10 mouse cellular contexts compared by ENCODE assay signal in the genomic region with DNA sequence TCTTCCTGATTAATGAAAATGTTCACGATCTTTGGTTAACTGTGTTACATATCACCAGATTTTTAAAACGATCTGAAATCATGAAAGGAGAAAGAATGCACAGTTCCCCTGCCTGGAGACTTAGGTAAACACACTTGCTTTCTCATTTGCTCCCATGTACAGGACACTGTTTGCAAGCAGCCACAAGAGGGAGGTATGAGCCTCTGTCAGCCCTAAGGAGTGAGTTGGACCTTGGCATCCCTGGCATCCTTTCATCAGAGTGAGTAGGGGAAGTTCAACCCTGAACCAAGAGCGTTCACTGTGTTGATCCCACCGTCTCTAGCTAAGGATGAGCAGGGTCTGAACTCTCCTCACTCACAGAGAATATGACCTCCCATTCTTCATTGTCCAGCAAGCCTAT. TPM values are rescaled to one million over a fixed set of nuclear protein-coding genes. Genes with fewer than 3 reads are reported as not detected.
DNase-seq lines count a peak whose midpoint lies in the region; ATAC-seq and TF ChIP-seq lines count a peak whose summit lies in the region.
"Had no signal": no experiment of that assay in that cellular context is flagged by ENCODE, and none has a peak within 500 bp of the region (broad histone marks: within the 10 kb centered on the region; RNA-seq: fewer than 3 reads in every experiment).

No protein-coding gene starts in this region.

- no peaks in the 10 kb centered on the region for H3K27me3 ChIP-seq in hindbrain, embryonic 11.5 days (ENCODE audit: control insufficient read depth, insufficient read depth, low read length)
- H3K27me3 ChIP-seq in hindbrain, embryonic 16.5 days (replicated peaks; ENCODE audit: control insufficient read depth, insufficient read depth, low read length), result no peaks in the 10 kb centered on the region
- H3K27me3 ChIP-seq in CH12.LX (replicated peaks), result no peaks in the 10 kb centered on the region
- H3K27me3 ChIP-seq in midbrain, embryonic 16.5 days (ENCODE audit: control insufficient read depth, insufficient read depth, low read depth, low read length), result no peaks in the 10 kb centered on the region

- WGBS in hindbrain, embryonic 11.5 days, result 77% methylated on average over 4 of the region's 4 CpGs
- 70% methylated on average over 4 of the region's 4 CpGs for WGBS in hindbrain, embryonic 16.5 days
- 76% methylated on average over 4 of the region's 4 CpGs for WGBS in midbrain, embryonic 16.5 days

- peak; percentile 61 for TF ChIP-seq RAD21 in CH12.LX (IDR thresholded peaks at IDR 0.05; ENCODE audit: low read depth, low read length)

- H3K36me3 ChIP-seq in hindbrain, embryonic 11.5 days (ENCODE audit: control insufficient read depth, insufficient read depth, low read length), result no peaks in the 10 kb centered on the region
- no peaks in the 10 kb centered on the region for H3K36me3 ChIP-seq in hindbrain, embryonic 16.5 days (ENCODE audit: control insufficient read depth, insufficient read depth, low read length)
- no peaks in the 10 kb centered on the region for H3K36me3 ChIP-seq in CH12.LX (replicated peaks in 1 of 2; ENCODE audit: control insufficient read depth in 1 of 2, insufficient read depth in 1 of 2, low read length in 1 of 2)
- H3K36me3 ChIP-seq in midbrain, embryonic 16.5 days (ENCODE audit: control insufficient read depth, insufficient read depth, low read length), result no peaks in the 10 kb centered on the region

- no peak for ATAC-seq in hindbrain, embryonic 11.5 days (ENCODE audit: low FRiP score)
- ATAC-seq in hindbrain, embryonic 16.5 days, result no peak
- ATAC-seq in midbrain, embryonic 16.5 days, result no peak

- H3K9ac ChIP-seq in hindbrain, embryonic 11.5 days (ENCODE audit: low read depth, low read length), result no peak overlapping the region
- H3K9ac ChIP-seq in hindbrain, embryonic 16.5 days (ENCODE audit: low read depth, low read length), result no peak overlapping the region
- H3K9ac ChIP-seq in CH12.LX (ENCODE audit: insufficient read depth, low read depth), result no peak overlapping the region
- H3K9ac ChIP-seq in midbrain, embryonic 16.5 days (ENCODE audit: low read depth, low read length), result no peak overlapping the region

- dilution Hi-C loops in CH12.LX (cut with MboI; ENCODE audit: extremely low pct_ligation_motif_present, extremely low pct_unique_long_range_greater_than_20kb, low sequenced_read_pairs), result no loop called here

- H3K4me2 ChIP-seq in hindbrain, embryonic 11.5 days (replicated peaks; ENCODE audit: low read depth, low read length), result no peak overlapping the region
- H3K4me2 ChIP-seq in hindbrain, embryonic 16.5 days (ENCODE audit: low read length), result no peak overlapping the region
- H3K4me2 ChIP-seq in CH12.LX (ENCODE audit: insufficient read depth, low read depth, poor library complexity, severe bottlenecking), result no peak overlapping the region
- H3K4me2 ChIP-seq in midbrain, embryonic 16.5 days (ENCODE audit: low read length), result no peak overlapping the region

- no peak for TF ChIP-seq POLR2A in CH12.LX (IDR thresholded peaks at IDR 0.05; ENCODE audit: low read depth, low read length)

- no peak for TF ChIP-seq EP300 in CH12.LX (IDR thresholded peaks at IDR 0.05; ENCODE audit: low read length)

- H3K27ac ChIP-seq in hindbrain, embryonic 11.5 days (ENCODE audit: low read depth, low read length), result no peak overlapping the region
- H3K27ac ChIP-seq in hindbrain, embryonic 16.5 days (ENCODE audit: low read depth, low read length), result no peak overlapping the region
- no peak overlapping the region for H3K27ac ChIP-seq in CH12.LX (ENCODE audit: insufficient read depth, low read depth)
- H3K27ac ChIP-seq in midbrain, embryonic 16.5 days (ENCODE audit: low read length), result no peak overlapping the region

- H3K4me3 ChIP-seq in hindbrain, embryonic 11.5 days (ENCODE audit: low read depth, low read length), result no peak overlapping the region
- no peak overlapping the region for H3K4me3 ChIP-seq in hindbrain, embryonic 16.5 days (ENCODE audit: low read length)
- no peak overlapping the region for H3K4me3 ChIP-seq in CH12.LX (replicated peaks in 1 of 3; ENCODE audit: low read depth in 2 of 3, low read length in 2 of 3, poor library complexity in 1 of 3)
- no peak overlapping the region for H3K4me3 ChIP-seq in midbrain, embryonic 16.5 days (ENCODE audit: low read depth, low read length)

- in situ Hi-C loops in CH12.LX (cut with MboI; ENCODE audit: low pct_ligation_motif_present, low pct_unique_long_range_greater_than_20kb, low sequenced_read_pairs), result no loop called here

- DNase-seq in hindbrain, embryonic 11.5 days (ENCODE audit: low spot score), result peak; percentile 19
- peak; percentile 42 for DNase-seq in CH12.LX (ENCODE audit: extremely low read depth)
- DNase-seq in adrenal gland, postnatal 14 days, result peak; percentile 80
- peak; percentile 67 for DNase-seq in kidney, postnatal 10 days
- DNase-seq in urinary bladder, postnatal 4 days (ENCODE audit: low spot score in 2 of 2), result no peak
- DNase-seq in gastrocnemius, adult 18-20 months (ENCODE audit: low spot score), result no peak

- TF ChIP-seq CTCF in CH12.LX (conservative IDR thresholded peaks at IDR 0.05 in 1 of 2, IDR thresholded peaks at IDR 0.05 in 1 of 2; ENCODE audit: low read depth in 2 of 2, low read length in 2 of 2), result peak; percentile 34 to 69

- no peaks in the 10 kb centered on the region for H3K4me1 ChIP-seq in hindbrain, embryonic 11.5 days (replicated peaks; ENCODE audit: control insufficient read depth, insufficient read depth, low read length)
- no peaks in the 10 kb centered on the region for H3K4me1 ChIP-seq in hindbrain, embryonic 16.5 days (ENCODE audit: control insufficient read depth, insufficient read depth, low read depth, low read length)
- H3K4me1 ChIP-seq in CH12.LX (ENCODE audit: control insufficient read depth in 1 of 2, insufficient read depth in 2 of 2), result no peaks in the 10 kb centered on the region
- peaks cover 5% of the 10 kb centered on the region; the same call in 1 of the 2 replicates for H3K4me1 ChIP-seq in midbrain, embryonic 16.5 days (ENCODE audit: control insufficient read depth, insufficient read depth, low read length)

- no peaks in the 10 kb centered on the region for H3K79me2 ChIP-seq in CH12.LX (replicated peaks; ENCODE audit: control insufficient read depth, extremely low read depth, insufficient read depth, poor library complexity, severe bottlenecking)

- no peaks in the 10 kb centered on the region for H3K9me3 ChIP-seq in hindbrain, embryonic 11.5 days (ENCODE audit: control insufficient read depth, low read length)
- H3K9me3 ChIP-seq in hindbrain, embryonic 16.5 days (ENCODE audit: control insufficient read depth, low read length), result no peaks in the 10 kb centered on the region
- no peaks in the 10 kb centered on the region for H3K9me3 ChIP-seq in CH12.LX (replicated peaks; ENCODE audit: low read length)
- H3K9me3 ChIP-seq in midbrain, embryonic 16.5 days (replicated peaks; ENCODE audit: control insufficient read depth, low read length, poor library complexity, severe bottlenecking), result no peaks in the 10 kb centered on the region

TF ChIP-seq in CH12.LX, 34 proteins besides CTCF, POLR2A, EP300 and RAD21:
- no peak for TF ChIP-seq SIN3A (IDR thresholded peaks at IDR 0.05; ENCODE audit: low read length)
- TF ChIP-seq SMC3 (IDR thresholded peaks at IDR 0.05; ENCODE audit: low read depth, low read length), result peak; percentile 63

RNA-seq across cellular contexts. Expression of gene Sparcl1, which starts 18.0 kb away (rescaled TPM):
- 61.5 and 61.9 TPM in 2 replicates for polyA plus RNA-seq in hindbrain, embryonic 11.5 days (2014; fragmentation: Nextera tagmentation; extraction: Ambion mirVana)
- 481 and 585 TPM in 2 replicates for polyA plus RNA-seq in hindbrain, embryonic 16.5 days (2015; fragmentation: Nextera tagmentation; extraction: Ambion mirVana)
- total RNA-seq in CH12.LX (2012; rRNA removed) (not detected in 2 replicates), CH12.LX (2014; rRNA removed) (not detected in 2 replicates)
- polyA plus RNA-seq in CH12.LX (2012; ENCODE audit: insufficient read length, low read depth), result not detected in 2 replicates
- 113 and 137 TPM in 2 replicates for total RNA-seq in adrenal gland, postnatal 14 days (2021)
- polyA plus RNA-seq in midbrain, embryonic 16.5 days (2015; fragmentation: Nextera tagmentation; extraction: Ambion mirVana), result 163 and 240 TPM in 2 replicates
- 100 to 1,000 TPM; 111 to 112 TPM for total RNA-seq in gastrocnemius, adult 18-20 months (2021)
- total RNA-seq: neutrophil, adult 5-6 weeks had no signal

RNA-seq across cellular contexts. Expression of gene Dspp, which starts 39.0 kb away (rescaled TPM):
- not detected in 2 replicates for polyA plus RNA-seq in hindbrain, embryonic 11.5 days (2014; fragmentation: Nextera tagmentation; extraction: Ambion mirVana)
- polyA plus RNA-seq in hindbrain, embryonic 16.5 days (2015; fragmentation: Nextera tagmentation; extraction: Ambion mirVana), result not detected in 2 replicates
- not detected in 2 replicates for total RNA-seq in CH12.LX (2012; rRNA removed)
- not detected in 2 replicates for total RNA-seq in CH12.LX (2014; rRNA removed)
- polyA plus RNA-seq in CH12.LX (2012; ENCODE audit: insufficient read length, low read depth), result not detected in 2 replicates
- not detected in 2 replicates for total RNA-seq in adrenal gland, postnatal 14 days (2021)
- polyA plus RNA-seq in midbrain, embryonic 16.5 days (2015; fragmentation: Nextera tagmentation; extraction: Ambion mirVana), result not detected in 2 replicates
- not detected for total RNA-seq in gastrocnemius, adult 18-20 months (2021)
- total RNA-seq: neutrophil, adult 5-6 weeks had no signal

RNA-seq across cellular contexts. Expression of gene Gm17660, which starts 54.1 kb away (rescaled TPM):
- not detected in 2 replicates for polyA plus RNA-seq in hindbrain, embryonic 11.5 days (2014; fragmentation: Nextera tagmentation; extraction: Ambion mirVana)
- 0.44 TPM in 1 of 2 replicates, not detected in the other for polyA plus RNA-seq in hindbrain, embryonic 16.5 days (2015; fragmentation: Nextera tagmentation; extraction: Ambion mirVana)
- total RNA-seq in CH12.LX (2012; rRNA removed) (not detected in 2 replicates), CH12.LX (2014; rRNA removed) (not detected in 2 replicates)
- not detected in 2 replicates for polyA plus RNA-seq in CH12.LX (2012; ENCODE audit: insufficient read length, low read depth)
- total RNA-seq in adrenal gland, postnatal 14 days (2021), result not detected in 2 replicates
- polyA plus RNA-seq in midbrain, embryonic 16.5 days (2015; fragmentation: Nextera tagmentation; extraction: Ambion mirVana), result 0.80 TPM in 1 of 2 replicates, not detected in the other
- total RNA-seq in gastrocnemius, adult 18-20 months (2021), result not detected
- total RNA-seq: layer of hippocampus, adult 18-20 months; neutrophil, adult 5-6 weeks had no signal

Comparison
In these comparisons a context has a peak if more than half of its experiments do, and no peak if none do; other contexts are left out.
1. DNase-seq: peak in hindbrain, embryonic 11.5 days (single experiment), CH12.LX (single experiment), adrenal gland, postnatal 14 days (single experiment) and kidney, postnatal 10 days (single experiment); none in urinary bladder, postnatal 4 days (0 of 2) and gastrocnemius, adult 18-20 months (single experiment).
2. RNA of gene Sparcl1, which starts 18.0 kb away (polyA plus RNA-seq): 481 to 585 TPM in hindbrain, embryonic 16.5 days, 163 to 240 TPM in midbrain, embryonic 16.5 days and 61.5 to 61.9 TPM in hindbrain, embryonic 11.5 days; not detected in CH12.LX; every median in the first group is over 10 times any median in the second.